Mouse (Mus musculus) kidney, embryonic 16.5 days (tissue): ENCODE data around the gene Tyw1. TPM values are rescaled to one million over a fixed set of nuclear protein-coding genes. Genes with fewer than 3 reads are reported as not detected.

Source experiments
- ATAC-seq: fragments of 200-750 bp; cut with Nextera tagmentation; 2 replicates; pipeline ENCODE4 v1.8.0; 2017; ENCODE audit warnings: moderate TSS enrichment; ENCODE audit not compliant: low FRiP score, low TSS enrichment
- H3K27ac ChIP-seq: fragments of 300-500 bp; sonication (generic); 2 replicates; pipeline ENCODE4 v1.5.1; 2014; ENCODE audit warnings: low read length
- H3K27me3 ChIP-seq: fragments of 300-500 bp; sonication (generic); 2 replicates; pipeline ENCODE4 v1.6.1; 2014; ENCODE audit warnings: low read length, control low read depth, mixed read lengths; ENCODE audit not compliant: insufficient read depth
- H3K36me3 ChIP-seq: fragments of 300-500 bp; sonication (generic); 2 replicates; pipeline ENCODE4 v1.6.1; 2014; ENCODE audit warnings: low read length, control low read depth, mixed read lengths; ENCODE audit not compliant: insufficient read depth
- H3K4me1 ChIP-seq: fragments of 300-500 bp; sonication (generic); 2 replicates; pipeline ENCODE4 v1.6.1; 2014; ENCODE audit warnings: low read length, control low read depth, mixed read lengths; ENCODE audit not compliant: insufficient read depth
- H3K4me2 ChIP-seq: fragments of 300-500 bp; sonication (generic); replicated peaks from 2 replicates; pipeline ENCODE4 v1.6.1; 2014; ENCODE audit warnings: low read depth, low read length
- H3K4me3 ChIP-seq: fragments of 300-500 bp; sonication (generic); 2 replicates; pipeline ENCODE4 v1.5.1; 2014; ENCODE audit warnings: mild to moderate bottlenecking, low read length
- H3K9ac ChIP-seq: fragments of 300-500 bp; sonication (generic); replicated peaks from 2 replicates; pipeline ENCODE4 v1.6.1; 2014; ENCODE audit warnings: low read length
- H3K9me3 ChIP-seq: fragments of 300-500 bp; sonication (generic); 2 replicates; pipeline ENCODE4 v1.6.1; 2016; ENCODE audit warnings: low read length, control low read depth
- WGBS: fragments of 180-500 bp; shearing (Covaris S2); extraction: QIAGEN DNeasy Blood & Tissue Kit; methylation state at CpG from one replicate; pipeline ENCODE4 v1.1.7; 2014; 5-methylcytosine and 5-hydroxymethylcytosine counted together
- polyA plus RNA-seq: library from polyadenylated mRNA; unstranded; fragments of >200 nt; fragmentation: Nextera tagmentation; extraction: Ambion mirVana; gene quantifications from 2 replicates; pipeline ENCODE4 v1.2.1, GENCODE M21; 2015

Gene Tyw1
- polyA plus RNA-seq, 1 experiment from 2014 or later, result 30.2 TPM

GRCm38 (mm10) chr5:130256678-130257271, 1.4 kb downstream of the Tyw1 start:
- Histone ChIP-seq H3K9me3 (no peaks in the 10 kb centered on the region), H3K27ac (peak overlapping the region; percentile 86), H3K4me1 (peaks cover 14% of the 10 kb centered on the region), H3K27me3 (no peaks in the 10 kb centered on the region), H3K4me2 (peak overlapping the region; percentile 74), H3K4me3 (peak overlapping the region; percentile 74), H3K36me3 (peaks cover 12% of the 10 kb centered on the region; the same call in 1 of the 2 replicates), H3K9ac (peak overlapping the region; percentile 85)
- peak; percentile 94 for ATAC-seq
- whole genome bisulfite sequencing, result under 1% methylated on average over 25 of the region's 25 CpGs

- H3K9ac ChIP-seq, result peak overlapping the region; percentile 85
- H3K27ac ChIP-seq, result peak overlapping the region; percentile 86
- no peak for ATAC-seq
- H3K9me3 ChIP-seq, result no peaks in the 10 kb centered on the region
- H3K4me2 ChIP-seq, result peak overlapping the region; percentile 74
- peaks cover 7% of the 10 kb centered on the region; the same call in 1 of the 2 replicates for H3K36me3 ChIP-seq
- H3K4me3 ChIP-seq, result peak overlapping the region; percentile 74
- WGBS, result 9% methylated on average over 8 of the region's 8 CpGs
- no peaks in the 10 kb centered on the region for H3K27me3 ChIP-seq
- peaks cover 14% of the 10 kb centered on the region for H3K4me1 ChIP-seq
Measured at GRCm38 (mm10) chr5:130257303-130257702, 1.9 kb downstream of the Tyw1 start.

GRCm38 (mm10) chr5:130263454-130263853, 8.0 kb downstream of the Tyw1 start:
- no peak overlapping the region for H3K9ac ChIP-seq
- H3K36me3 ChIP-seq, result peaks cover 27% of the 10 kb centered on the region
- H3K27me3 ChIP-seq, result no peaks in the 10 kb centered on the region
- WGBS, result 70% methylated on average over 11 of the region's 11 CpGs
- H3K27ac ChIP-seq, result no peak overlapping the region
- no peaks in the 10 kb centered on the region for H3K4me1 ChIP-seq
- H3K9me3 ChIP-seq, result no peaks in the 10 kb centered on the region
- no peak for ATAC-seq
- H3K4me2 ChIP-seq, result no peak overlapping the region
- H3K4me3 ChIP-seq, result no peak overlapping the region

- Histone ChIP-seq H3K36me3 (peaks cover 35% of the 10 kb centered on the region), H3K9ac (no peak overlapping the region), H3K9me3 (no peaks in the 10 kb centered on the region), H3K4me1 (no peaks in the 10 kb centered on the region), H3K27me3 (no peaks in the 10 kb centered on the region), H3K4me2 (no peak overlapping the region), H3K4me3 (no peak overlapping the region), H3K27ac (no peak overlapping the region)
- ATAC-seq, result no peak
- 86% methylated on average over 6 of the region's 6 CpGs for WGBS
Measured at GRCm38 (mm10) chr5:130264433-130265005, 9.1 kb downstream of the Tyw1 start.

GRCm38 (mm10) chr5:130266651-130267050, 11.2 kb downstream of the Tyw1 start:
- H3K36me3 ChIP-seq, result peaks cover 46% of the 10 kb centered on the region
- WGBS, result 89% methylated on average over 7 of the region's 7 CpGs
- H3K4me2 ChIP-seq, result no peak overlapping the region
- no peaks in the 10 kb centered on the region for H3K9me3 ChIP-seq
- H3K9ac ChIP-seq, result no peak overlapping the region
- no peaks in the 10 kb centered on the region for H3K4me1 ChIP-seq
- no peaks in the 10 kb centered on the region for H3K27me3 ChIP-seq
- no peak for ATAC-seq
- no peak overlapping the region for H3K27ac ChIP-seq
- H3K4me3 ChIP-seq, result no peak overlapping the region

- ATAC-seq, result no peak
- 100% methylated on average over 1 of the region's 1 CpGs for WGBS
- no peak overlapping the region for H3K27ac ChIP-seq
- H3K4me1 ChIP-seq, result no peaks in the 10 kb centered on the region
- no peak overlapping the region for H3K4me3 ChIP-seq
- no peak overlapping the region for H3K4me2 ChIP-seq
- peaks cover 52% of the 10 kb centered on the region for H3K36me3 ChIP-seq
- H3K9ac ChIP-seq, result no peak overlapping the region
- no peaks in the 10 kb centered on the region for H3K9me3 ChIP-seq
- no peaks in the 10 kb centered on the region for H3K27me3 ChIP-seq
Measured at GRCm38 (mm10) chr5:130267316-130267715, 11.9 kb downstream of the Tyw1 start.

GRCm38 (mm10) chr5:130268976-130269375, 13.6 kb downstream of the Tyw1 start:
- Histone ChIP-seq H3K9ac (no peak overlapping the region), H3K4me1 (no peaks in the 10 kb centered on the region), H3K27ac (no peak overlapping the region), H3K9me3 (no peaks in the 10 kb centered on the region), H3K4me2 (no peak overlapping the region), H3K27me3 (no peaks in the 10 kb centered on the region), H3K36me3 (peaks cover 53% of the 10 kb centered on the region), H3K4me3 (no peak overlapping the region)
- 82% methylated on average over 10 of the region's 11 CpGs for WGBS
- no peak for ATAC-seq

- H3K9ac ChIP-seq, result no peak overlapping the region
- no peak for ATAC-seq
- no peaks in the 10 kb centered on the region for H3K4me1 ChIP-seq
- H3K9me3 ChIP-seq, result no peaks in the 10 kb centered on the region
- no peak overlapping the region for H3K4me3 ChIP-seq
- H3K27me3 ChIP-seq, result no peaks in the 10 kb centered on the region
- WGBS, result 87% methylated on average over 1 of the region's 1 CpGs
- peaks cover 59% of the 10 kb centered on the region for H3K36me3 ChIP-seq
- no peak overlapping the region for H3K4me2 ChIP-seq
- H3K27ac ChIP-seq, result no peak overlapping the region
Measured at GRCm38 (mm10) chr5:130272344-130272743, 16.9 kb downstream of the Tyw1 start.

- ATAC-seq, result no peak
- 90% methylated on average over 6 of the region's 6 CpGs for WGBS
Measured at GRCm38 (mm10) chr5:130273046-130273445, 17.6 kb downstream of the Tyw1 start.

GRCm38 (mm10) chr5:130275509-130275908, 20.1 kb downstream of the Tyw1 start:
- ATAC-seq, result no peak
- 43% methylated on average over 4 of the region's 4 CpGs for WGBS
- H3K36me3 ChIP-seq, result peaks cover 65% of the 10 kb centered on the region

More at GRCm38 (mm10) chr5:130273046-130273445, 17.6 kb downstream of the Tyw1 start:
- H3K4me2 ChIP-seq, result no peak overlapping the region
- H3K9me3 ChIP-seq, result no peaks in the 10 kb centered on the region
- no peak overlapping the region for H3K4me3 ChIP-seq
- H3K27me3 ChIP-seq, result no peaks in the 10 kb centered on the region
- H3K4me1 ChIP-seq, result no peaks in the 10 kb centered on the region
- no peak overlapping the region for H3K27ac ChIP-seq
- H3K9ac ChIP-seq, result no peak overlapping the region
- H3K36me3 ChIP-seq, result peaks cover 58% of the 10 kb centered on the region

More at GRCm38 (mm10) chr5:130275509-130275908, 20.1 kb downstream of the Tyw1 start:
- Histone ChIP-seq H3K9ac (no peak overlapping the region), H3K27ac (no peak overlapping the region), H3K4me2 (no peak overlapping the region), H3K9me3 (no peaks in the 10 kb centered on the region), H3K4me3 (no peak overlapping the region), H3K27me3 (no peaks in the 10 kb centered on the region), H3K4me1 (no peaks in the 10 kb centered on the region)
